Mouse (Mus musculus): ENCODE data around the gene 2310039H08Rik. TPM values are rescaled to one million over a fixed set of nuclear protein-coding genes. Genes with fewer than 3 reads are reported as not detected.

The 2310039H08Rik gene
- polyA plus RNA-seq (2014; fragmentation: Nextera tagmentation; extraction: Ambion mirVana) = 87.5 and 89.9 TPM in 2 replicates

GRCm38 (mm10) chr17:46772404-46773277 lies at the start of gene 2310039H08Rik:
2310039H08Rik (plus strand) TSS chr17:46772635.
- peak within 1 kb of the TSS; percentile 84 for H3K27ac ChIP-seq (ENCODE audit: low read depth)
- ATAC-seq (replicated peaks; ENCODE audit: low FRiP score, low TSS enrichment, low read depth) = peak; percentile 86

GRCm38 (mm10) chr17:46724477-46725084 lies 47.9 kb upstream of the 2310039H08Rik start:
- H3K36me3 ChIP-seq (ENCODE audit: control insufficient read depth, insufficient read depth, low read length) = peaks cover 38% of the 10 kb centered on the region
- H3K9ac ChIP-seq (ENCODE audit: low read length) = no peak overlapping the region
- no peak overlapping the region for H3K4me3 ChIP-seq (ENCODE audit: low read depth, low read length)
- WGBS = 84% methylated on average over 20 of the region's 20 CpGs
- DNase-seq (ENCODE audit: low spot score) (no peak), ATAC-seq (replicated peaks; ENCODE audit: low FRiP score, low TSS enrichment, low read depth) (no peak)
- H3K27ac ChIP-seq (ENCODE audit: low read depth) = no peak overlapping the region
- peaks cover 16% of the 10 kb centered on the region for H3K27me3 ChIP-seq (replicated peaks; ENCODE audit: control insufficient read depth, insufficient read depth, low read length)
- no peak overlapping the region for H3K4me2 ChIP-seq (ENCODE audit: low read length)
- H3K9me3 ChIP-seq (ENCODE audit: control insufficient read depth, low read length) = no peaks in the 10 kb centered on the region
- no peaks in the 10 kb centered on the region for H3K4me1 ChIP-seq (replicated peaks; ENCODE audit: control insufficient read depth, insufficient read depth, low read length)

More at GRCm38 (mm10) chr17:46772404-46773277, at the start of gene 2310039H08Rik:
- under 1% methylated on average over 50 of the region's 50 CpGs for WGBS
- peak; percentile 93 for DNase-seq (ENCODE audit: low spot score)
- Histone ChIP-seq H3K4me2 (ENCODE audit: low read length) (peak within 1 kb of the TSS; percentile 73), H3K9ac (ENCODE audit: low read length) (peak within 1 kb of the TSS; percentile 78), H3K4me3 (ENCODE audit: low read depth, low read length) (peak within 1 kb of the TSS; percentile 96), H3K9me3 (ENCODE audit: control insufficient read depth, low read length) (no peaks in the 10 kb centered on the region), H3K4me1 (replicated peaks; ENCODE audit: control insufficient read depth, insufficient read depth, low read length) (peaks cover 15% of the 10 kb centered on the region), H3K27me3 (replicated peaks; ENCODE audit: control insufficient read depth, insufficient read depth, low read length) (no peaks in the 10 kb centered on the region), H3K36me3 (ENCODE audit: control insufficient read depth, insufficient read depth, low read length) (peaks cover 35% of the 10 kb centered on the region)

GRCm38 (mm10) chr17:46725273-46725672 lies 47.2 kb upstream of the 2310039H08Rik start:
- Histone ChIP-seq H3K4me2 (ENCODE audit: low read length) (no peak overlapping the region), H3K9ac (ENCODE audit: low read length) (no peak overlapping the region), H3K27ac (ENCODE audit: low read depth) (no peak overlapping the region), H3K36me3 (ENCODE audit: control insufficient read depth, insufficient read depth, low read length) (peaks cover 38% of the 10 kb centered on the region), H3K9me3 (ENCODE audit: control insufficient read depth, low read length) (no peaks in the 10 kb centered on the region), H3K27me3 (replicated peaks; ENCODE audit: control insufficient read depth, insufficient read depth, low read length) (peaks cover 18% of the 10 kb centered on the region), H3K4me3 (ENCODE audit: low read depth, low read length) (no peak overlapping the region), H3K4me1 (replicated peaks; ENCODE audit: control insufficient read depth, insufficient read depth, low read length) (no peaks in the 10 kb centered on the region)
- 53% methylated on average over 9 of the region's 9 CpGs for WGBS
- ATAC-seq (replicated peaks; ENCODE audit: low FRiP score, low TSS enrichment, low read depth) (no peak), DNase-seq (ENCODE audit: low spot score) (no peak)

- Histone ChIP-seq H3K27me3 (replicated peaks; ENCODE audit: control insufficient read depth, insufficient read depth, low read length) (peaks cover 18% of the 10 kb centered on the region), H3K4me1 (replicated peaks; ENCODE audit: control insufficient read depth, insufficient read depth, low read length) (no peaks in the 10 kb centered on the region), H3K27ac (ENCODE audit: low read depth) (no peak overlapping the region), H3K9me3 (ENCODE audit: control insufficient read depth, low read length) (no peaks in the 10 kb centered on the region), H3K4me2 (ENCODE audit: low read length) (no peak overlapping the region), H3K9ac (ENCODE audit: low read length) (no peak overlapping the region), H3K4me3 (ENCODE audit: low read depth, low read length) (no peak overlapping the region), H3K36me3 (ENCODE audit: control insufficient read depth, insufficient read depth, low read length) (peaks cover 38% of the 10 kb centered on the region)
- ATAC-seq (replicated peaks; ENCODE audit: low FRiP score, low TSS enrichment, low read depth) (no peak), DNase-seq (ENCODE audit: low spot score) (no peak)
- 90% methylated on average over 26 of the region's 26 CpGs for WGBS
Observed at GRCm38 (mm10) chr17:46725731-46726645, 46.4 kb upstream of the 2310039H08Rik start.

- H3K4me1 ChIP-seq (replicated peaks; ENCODE audit: control insufficient read depth, insufficient read depth, low read length) = no peaks in the 10 kb centered on the region
- no peak overlapping the region for H3K4me2 ChIP-seq (ENCODE audit: low read length)
- no peak overlapping the region for H3K27ac ChIP-seq (ENCODE audit: low read depth)
- H3K4me3 ChIP-seq (ENCODE audit: low read depth, low read length) = no peak overlapping the region
- DNase-seq (ENCODE audit: low spot score) = no peak
- 91% methylated on average over 11 of the region's 11 CpGs for WGBS
- no peak for ATAC-seq (replicated peaks; ENCODE audit: low FRiP score, low TSS enrichment, low read depth)
- H3K9me3 ChIP-seq (ENCODE audit: control insufficient read depth, low read length) = no peaks in the 10 kb centered on the region
- H3K9ac ChIP-seq (ENCODE audit: low read length) = no peak overlapping the region
- peaks cover 18% of the 10 kb centered on the region for H3K27me3 ChIP-seq (replicated peaks; ENCODE audit: control insufficient read depth, insufficient read depth, low read length)
- H3K36me3 ChIP-seq (ENCODE audit: control insufficient read depth, insufficient read depth, low read length) = peaks cover 28% of the 10 kb centered on the region
Observed at GRCm38 (mm10) chr17:46727271-46727670, 45.2 kb upstream of the 2310039H08Rik start.

GRCm38 (mm10) chr17:46728021-46728420 lies 44.4 kb upstream of the 2310039H08Rik start:
- ATAC-seq (replicated peaks; ENCODE audit: low FRiP score, low TSS enrichment, low read depth) (no peak), DNase-seq (ENCODE audit: low spot score) (no peak)
- Histone ChIP-seq H3K36me3 (ENCODE audit: control insufficient read depth, insufficient read depth, low read length) (peaks cover 25% of the 10 kb centered on the region), H3K9me3 (ENCODE audit: control insufficient read depth, low read length) (no peaks in the 10 kb centered on the region), H3K4me1 (replicated peaks; ENCODE audit: control insufficient read depth, insufficient read depth, low read length) (no peaks in the 10 kb centered on the region), H3K4me2 (ENCODE audit: low read length) (no peak overlapping the region), H3K4me3 (ENCODE audit: low read depth, low read length) (no peak overlapping the region), H3K27me3 (replicated peaks; ENCODE audit: control insufficient read depth, insufficient read depth, low read length) (peaks cover 18% of the 10 kb centered on the region), H3K9ac (ENCODE audit: low read length) (no peak overlapping the region), H3K27ac (ENCODE audit: low read depth) (no peak overlapping the region)
- WGBS = 46% methylated on average over 6 of the region's 6 CpGs

GRCm38 (mm10) chr17:46728496-46728895 lies 43.9 kb upstream of the 2310039H08Rik start:
- no peak for DNase-seq (ENCODE audit: low spot score)
- H3K4me3 ChIP-seq (ENCODE audit: low read depth, low read length) = no peak overlapping the region
- no peak overlapping the region for H3K27ac ChIP-seq (ENCODE audit: low read depth)
- H3K9ac ChIP-seq (ENCODE audit: low read length) = no peak overlapping the region
- ATAC-seq (replicated peaks; ENCODE audit: low FRiP score, low TSS enrichment, low read depth) = 0 out of 2 replicates have a peak, but pooled peaks have one; percentile 6
- 47% methylated on average over 11 of the region's 11 CpGs for WGBS
- peak overlapping the region; percentile 37 for H3K4me2 ChIP-seq (ENCODE audit: low read length)
- H3K27me3 ChIP-seq (replicated peaks; ENCODE audit: control insufficient read depth, insufficient read depth, low read length) = peaks cover 18% of the 10 kb centered on the region
- no peaks in the 10 kb centered on the region for H3K9me3 ChIP-seq (ENCODE audit: control insufficient read depth, low read length)
- H3K36me3 ChIP-seq (ENCODE audit: control insufficient read depth, insufficient read depth, low read length) = peaks cover 20% of the 10 kb centered on the region
- no peaks in the 10 kb centered on the region for H3K4me1 ChIP-seq (replicated peaks; ENCODE audit: control insufficient read depth, insufficient read depth, low read length)

GRCm38 (mm10) chr17:46728904-46729318 lies 43.5 kb upstream of the 2310039H08Rik start, which contains the start of gene Gnmt:
Gnmt (minus strand) TSS chr17:46729168.
- peak within 1 kb of the TSS; percentile 37 for H3K4me2 ChIP-seq (ENCODE audit: low read length)
- no peak within 1 kb of the TSS for H3K4me3 ChIP-seq (ENCODE audit: low read depth, low read length)
- H3K9me3 ChIP-seq (ENCODE audit: control insufficient read depth, low read length) = no peaks in the 10 kb centered on the region
- H3K9ac ChIP-seq (ENCODE audit: low read length) = no peak within 1 kb of the TSS
- no peaks in the 10 kb centered on the region for H3K4me1 ChIP-seq (replicated peaks; ENCODE audit: control insufficient read depth, insufficient read depth, low read length)
- WGBS = 16% methylated on average over 24 of the region's 24 CpGs
- peaks cover 17% of the 10 kb centered on the region for H3K36me3 ChIP-seq (ENCODE audit: control insufficient read depth, insufficient read depth, low read length)
- H3K27me3 ChIP-seq (replicated peaks; ENCODE audit: control insufficient read depth, insufficient read depth, low read length) = peaks cover 18% of the 10 kb centered on the region
- DNase-seq (ENCODE audit: low spot score) (peak; percentile 58), ATAC-seq (replicated peaks; ENCODE audit: low FRiP score, low TSS enrichment, low read depth) (peak; percentile 42; the same call in 1 of the 2 replicates)
- no peak within 1 kb of the TSS for H3K27ac ChIP-seq (ENCODE audit: low read depth)
